Comparison of ENCODE assay signal across 8 mouse cellular contexts in genomic region chr19:45030111-45030510, GRCm38 (mm10). TPM values are rescaled to one million over a fixed set of nuclear protein-coding genes. Genes with fewer than 3 reads are reported as not detected.
DNase-seq lines count a peak whose midpoint lies in the region; ATAC-seq and TF ChIP-seq lines count a peak whose summit lies in the region.

No protein-coding gene starts in this region.

- peak overlapping the region; percentile 68 for H3K9ac ChIP-seq in heart, embryonic 13.5 days
- no peak overlapping the region for H3K9ac ChIP-seq in heart, embryonic 12.5 days
- no peak overlapping the region for H3K9ac ChIP-seq in forebrain, embryonic 16.5 days (replicated peaks; ENCODE audit: low read depth, low read length)
- H3K9ac ChIP-seq in kidney, embryonic 14.5 days (ENCODE audit: low read depth, low read length): no peak overlapping the region

- H3K4me3 ChIP-seq in heart, embryonic 13.5 days: no peak overlapping the region
- H3K4me3 ChIP-seq in heart, embryonic 12.5 days: no peak overlapping the region
- H3K4me3 ChIP-seq in bone marrow macrophage, adult 2 months (ENCODE audit: insufficient read depth, low read length): peak overlapping the region; percentile 6; the same call in 1 of the 2 replicates
- H3K4me3 ChIP-seq in forebrain, embryonic 16.5 days (replicated peaks; ENCODE audit: low read length): no peak overlapping the region
- H3K4me3 ChIP-seq in kidney, embryonic 14.5 days (ENCODE audit: low read length): no peak overlapping the region

- 0 out of 2 replicates have a peak overlapping the region, but pooled peaks have one; percentile 8 for H3K27ac ChIP-seq in heart, embryonic 13.5 days (replicated peaks)
- no peak overlapping the region for H3K27ac ChIP-seq in heart, embryonic 12.5 days (ENCODE audit: poor library complexity, severe bottlenecking)
- no peak overlapping the region for H3K27ac ChIP-seq in bone marrow macrophage, adult 2 months (ENCODE audit: insufficient read depth, low read depth, low read length)
- no peak overlapping the region for H3K27ac ChIP-seq in forebrain, embryonic 16.5 days (ENCODE audit: low read length)
- H3K27ac ChIP-seq in kidney, embryonic 14.5 days (ENCODE audit: low read depth, low read length): no peak overlapping the region

- TF ChIP-seq POLR2A in bone marrow macrophage, adult 2 months (IDR thresholded peaks at IDR 0.05; ENCODE audit: borderline replicate concordance, low read depth, low read length): no peak

- peaks cover 37% of the 10 kb centered on the region for H3K4me1 ChIP-seq in heart, embryonic 13.5 days
- peaks cover 41% of the 10 kb centered on the region for H3K4me1 ChIP-seq in heart, embryonic 12.5 days (replicated peaks)
- peaks cover 4% of the 10 kb centered on the region for H3K4me1 ChIP-seq in bone marrow macrophage, adult 2 months (ENCODE audit: control insufficient read depth, insufficient read depth, low read length)
- peaks cover 7% of the 10 kb centered on the region for H3K4me1 ChIP-seq in forebrain, embryonic 16.5 days (replicated peaks; ENCODE audit: control insufficient read depth, insufficient read depth, low read length)
- peaks cover 8% of the 10 kb centered on the region; the same call in 1 of the 2 replicates for H3K4me1 ChIP-seq in kidney, embryonic 14.5 days (ENCODE audit: control insufficient read depth, insufficient read depth, low read length)

- peak; percentile 70 for DNase-seq in CD4-positive helper T cell, adult 2 months (ENCODE audit: low read depth, low spot score)
- peak; percentile 59 for DNase-seq in lung, postnatal 25 days (ENCODE audit: low spot score)
- peak; percentile 81 for DNase-seq in splenic B cell, adult 2 months (ENCODE audit: low read depth, low spot score)

- peaks cover 38% of the 10 kb centered on the region for H3K36me3 ChIP-seq in heart, embryonic 13.5 days
- H3K36me3 ChIP-seq in heart, embryonic 12.5 days: peaks cover 36% of the 10 kb centered on the region
- H3K36me3 ChIP-seq in forebrain, embryonic 16.5 days (ENCODE audit: control insufficient read depth, insufficient read depth): peaks cover 14% of the 10 kb centered on the region; the same call in 1 of the 2 replicates
- peaks cover 30% of the 10 kb centered on the region for H3K36me3 ChIP-seq in kidney, embryonic 14.5 days (ENCODE audit: control insufficient read depth, insufficient read depth, low read length)
- no peaks in the 10 kb centered on the region for H3K36me3 ChIP-seq in splenic B cell, adult 2 months (ENCODE audit: control insufficient read depth, insufficient read depth, low read length, poor library complexity, severe bottlenecking)

- H3K4me2 ChIP-seq in heart, embryonic 13.5 days: peak overlapping the region; percentile 66
- no peak overlapping the region for H3K4me2 ChIP-seq in heart, embryonic 12.5 days
- no peak overlapping the region for H3K4me2 ChIP-seq in forebrain, embryonic 16.5 days (ENCODE audit: low read length)
- no peak overlapping the region for H3K4me2 ChIP-seq in kidney, embryonic 14.5 days (replicated peaks; ENCODE audit: low read depth, low read length)

- no peaks in the 10 kb centered on the region for H3K27me3 ChIP-seq in heart, embryonic 13.5 days (replicated peaks)
- H3K27me3 ChIP-seq in heart, embryonic 12.5 days (replicated peaks): peaks cover 1% of the 10 kb centered on the region; the same call in 1 of the 2 replicates
- H3K27me3 ChIP-seq in forebrain, embryonic 16.5 days (replicated peaks; ENCODE audit: control insufficient read depth, insufficient read depth, low read length): no peaks in the 10 kb centered on the region
- no peaks in the 10 kb centered on the region for H3K27me3 ChIP-seq in kidney, embryonic 14.5 days (ENCODE audit: control insufficient read depth, insufficient read depth, low read length)
- no peaks in the 10 kb centered on the region for H3K27me3 ChIP-seq in splenic B cell, adult 2 months (ENCODE audit: control insufficient read depth, insufficient read depth, low read length, poor library complexity, severe bottlenecking)

- no peak for ATAC-seq in heart, embryonic 13.5 days (ENCODE audit: extremely low read depth, insufficient number of reproducible peaks, low FRiP score, low TSS enrichment)
- ATAC-seq in heart, embryonic 12.5 days (ENCODE audit: insufficient number of reproducible peaks, low FRiP score): no peak
- peak; percentile 24; the same call in 1 of the 2 replicates for ATAC-seq in forebrain, embryonic 16.5 days
- ATAC-seq in kidney, embryonic 14.5 days (ENCODE audit: low FRiP score, low TSS enrichment): peak; percentile 26; the same call in 1 of the 2 replicates

- 27% methylated on average over 8 of the region's 8 CpGs for WGBS in heart, embryonic 13.5 days
- WGBS in heart, embryonic 12.5 days: 29% methylated on average over 8 of the region's 8 CpGs
- 39% methylated on average over 8 of the region's 8 CpGs for WGBS in forebrain, embryonic 16.5 days
- 41% methylated on average over 8 of the region's 8 CpGs for WGBS in kidney, embryonic 14.5 days

- H3K9me3 ChIP-seq in heart, embryonic 13.5 days: no peaks in the 10 kb centered on the region
- H3K9me3 ChIP-seq in heart, embryonic 12.5 days (replicated peaks): no peaks in the 10 kb centered on the region
- no peaks in the 10 kb centered on the region for H3K9me3 ChIP-seq in forebrain, embryonic 16.5 days (ENCODE audit: control insufficient read depth, low read length)
- H3K9me3 ChIP-seq in kidney, embryonic 14.5 days (ENCODE audit: control insufficient read depth, low read length): no peaks in the 10 kb centered on the region

- peak; percentile 98 for TF ChIP-seq CTCF in bone marrow macrophage, adult 2 months (IDR thresholded peaks at IDR 0.05; ENCODE audit: low read depth, low read length)

RNA-seq across cellular contexts. Expression of gene Pdzd7, which starts 15.4 kb away (rescaled TPM):
- 0.15 TPM in 1 of 2 replicates, not detected in the other for polyA plus RNA-seq in heart, embryonic 13.5 days (2015; fragmentation: Nextera tagmentation; extraction: Ambion mirVana)
- polyA plus RNA-seq in heart, embryonic 12.5 days (2016; fragmentation: Nextera tagmentation; extraction: Ambion mirVana): 0.09 and 0.18 TPM in 2 replicates
- not detected in 2 replicates for polyA plus RNA-seq in bone marrow macrophage, adult 2 months (2012; ENCODE audit: insufficient read depth, insufficient read length, missing spikeins)
- polyA plus RNA-seq in forebrain, embryonic 16.5 days (2015; fragmentation: Nextera tagmentation; extraction: Ambion mirVana): 1.9 and 2.7 TPM in 2 replicates
- 1.3 and 1.4 TPM in 2 replicates for polyA plus RNA-seq in kidney, embryonic 14.5 days (2014; fragmentation: Nextera tagmentation; extraction: Ambion mirVana)

RNA-seq across cellular contexts. Expression of gene Lzts2, which starts 15.9 kb away (rescaled TPM):
- 39.3 and 39.9 TPM in 2 replicates for polyA plus RNA-seq in heart, embryonic 13.5 days (2015; fragmentation: Nextera tagmentation; extraction: Ambion mirVana)
- polyA plus RNA-seq in heart, embryonic 12.5 days (2016; fragmentation: Nextera tagmentation; extraction: Ambion mirVana): 58.3 and 58.5 TPM in 2 replicates
- polyA plus RNA-seq in bone marrow macrophage, adult 2 months (2012; ENCODE audit: insufficient read depth, insufficient read length, missing spikeins): 3.0 and 3.6 TPM in 2 replicates
- polyA plus RNA-seq in forebrain, embryonic 16.5 days (2015; fragmentation: Nextera tagmentation; extraction: Ambion mirVana): 18.2 and 19.5 TPM in 2 replicates
- 59.1 and 68.2 TPM in 2 replicates for polyA plus RNA-seq in kidney, embryonic 14.5 days (2014; fragmentation: Nextera tagmentation; extraction: Ambion mirVana)

RNA-seq across cellular contexts. Expression of gene Sfxn3, which starts 17.2 kb away (rescaled TPM):
- polyA plus RNA-seq in heart, embryonic 13.5 days (2015; fragmentation: Nextera tagmentation; extraction: Ambion mirVana): 17.6 and 19.6 TPM in 2 replicates
- polyA plus RNA-seq in heart, embryonic 12.5 days (2016; fragmentation: Nextera tagmentation; extraction: Ambion mirVana): 20.4 and 21.3 TPM in 2 replicates
- 45.1 and 45.7 TPM in 2 replicates for polyA plus RNA-seq in bone marrow macrophage, adult 2 months (2012; ENCODE audit: insufficient read depth, insufficient read length, missing spikeins)
- 69.5 and 80.3 TPM in 2 replicates for polyA plus RNA-seq in forebrain, embryonic 16.5 days (2015; fragmentation: Nextera tagmentation; extraction: Ambion mirVana)
- 11.0 and 18.3 TPM in 2 replicates for polyA plus RNA-seq in kidney, embryonic 14.5 days (2014; fragmentation: Nextera tagmentation; extraction: Ambion mirVana)

RNA-seq across cellular contexts. Expression of gene Mrpl43, which starts 23.9 kb away (rescaled TPM):
- polyA plus RNA-seq in heart, embryonic 13.5 days (2015; fragmentation: Nextera tagmentation; extraction: Ambion mirVana): 55.9 and 62.2 TPM in 2 replicates
- 60.1 and 66.8 TPM in 2 replicates for polyA plus RNA-seq in heart, embryonic 12.5 days (2016; fragmentation: Nextera tagmentation; extraction: Ambion mirVana)
- 38.5 and 42.1 TPM in 2 replicates for polyA plus RNA-seq in bone marrow macrophage, adult 2 months (2012; ENCODE audit: insufficient read depth, insufficient read length, missing spikeins)
- 76.9 and 81.8 TPM in 2 replicates for polyA plus RNA-seq in forebrain, embryonic 16.5 days (2015; fragmentation: Nextera tagmentation; extraction: Ambion mirVana)
- 69.9 and 83.2 TPM in 2 replicates for polyA plus RNA-seq in kidney, embryonic 14.5 days (2014; fragmentation: Nextera tagmentation; extraction: Ambion mirVana)

RNA-seq across cellular contexts. Expression of gene Twnk, which starts 24.6 kb away (rescaled TPM):
- 16.3 and 16.7 TPM in 2 replicates for polyA plus RNA-seq in heart, embryonic 13.5 days (2015; fragmentation: Nextera tagmentation; extraction: Ambion mirVana)
- 19.2 and 19.5 TPM in 2 replicates for polyA plus RNA-seq in heart, embryonic 12.5 days (2016; fragmentation: Nextera tagmentation; extraction: Ambion mirVana)
- 4.4 and 5.5 TPM in 2 replicates for polyA plus RNA-seq in bone marrow macrophage, adult 2 months (2012; ENCODE audit: insufficient read depth, insufficient read length, missing spikeins)
- polyA plus RNA-seq in forebrain, embryonic 16.5 days (2015; fragmentation: Nextera tagmentation; extraction: Ambion mirVana): 24.6 and 25.5 TPM in 2 replicates
- 19.6 and 19.9 TPM in 2 replicates for polyA plus RNA-seq in kidney, embryonic 14.5 days (2014; fragmentation: Nextera tagmentation; extraction: Ambion mirVana)

Comparison
In these comparisons a context has a peak if more than half of its experiments do, and no peak if none do; other contexts are left out.
1. ATAC-seq: peak in forebrain, embryonic 16.5 days (single experiment) and kidney, embryonic 14.5 days (single experiment); none in heart, embryonic 13.5 days (single experiment) and heart, embryonic 12.5 days (single experiment).
2. Peak in every context shown above with its lines, with median percentiles within 50 percentile points of each other: DNase-seq.